Mouse (Mus musculus) bone marrow, adult 2 months (tissue): ENCODE measurements around the gene Fnbp1.

Source experiments
- CTCF ChIP-seq: fragments of 200-500 bp; IDR thresholded peaks from 2 replicates; pipeline ENCODE4 v1.5.1; 2011; ENCODE audit warnings: low read length, control low read depth; ENCODE audit not compliant: control insufficient read depth, insufficient read depth
- POLR2A ChIP-seq: fragments of 200-500 bp; IDR thresholded peaks from 2 replicates; pipeline ENCODE4 v1.6.1; 2011; ENCODE audit warnings: low read depth, mild to moderate bottlenecking, control low read depth, low read length, borderline replicate concordance; ENCODE audit not compliant: control insufficient read depth

DNA sequence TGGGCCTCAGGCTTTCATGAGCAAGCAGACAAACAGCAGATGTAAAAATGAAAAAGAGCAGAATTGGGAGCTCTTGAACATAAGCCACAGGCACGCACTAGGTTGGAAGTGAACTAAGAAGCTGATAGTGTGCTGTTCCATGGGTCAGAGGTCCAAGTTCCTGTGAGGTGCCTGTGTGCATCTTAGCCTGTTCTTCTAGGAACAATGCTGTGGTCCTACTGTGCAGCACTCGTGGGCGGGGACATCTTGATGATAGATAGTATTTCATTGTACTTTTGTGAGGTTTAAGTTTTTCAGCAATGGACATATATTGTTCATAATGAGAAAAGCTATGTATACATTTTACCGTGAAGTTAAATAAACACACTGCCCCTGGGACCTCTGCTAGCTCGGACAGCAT is 134.6 kb downstream of the Fnbp1 start:
- TF ChIP-seq CTCF (no peak), POLR2A (no peak)
